Mouse (Mus musculus) thymus, adult 2 months (tissue): ENCODE measurements around the gene Gnaz. TPM values are rescaled to one million over a fixed set of nuclear protein-coding genes. Genes with fewer than 3 reads are reported as not detected.

ENCODE experiments used
- DNase-seq: peaks from one replicate; pipeline ENCODE4 v3.0.0; 2021
- H3K27ac ChIP-seq: fragments of 200-500 bp; 2 replicates; pipeline ENCODE4 v1.5.1; 2012; ENCODE audit warnings: low read length, control low read depth; ENCODE audit not compliant: control insufficient read depth, insufficient read depth
- H3K27me3 ChIP-seq: fragments of 200-500 bp; 2 replicates; pipeline ENCODE4 v1.6.1; 2012; ENCODE audit warnings: mild to moderate bottlenecking, low read length, moderate library complexity, mixed read lengths; ENCODE audit not compliant: control insufficient read depth, insufficient read depth
- H3K36me3 ChIP-seq: fragments of 200-500 bp; 2 replicates; pipeline ENCODE4 v1.6.1; 2012; ENCODE audit warnings: mild to moderate bottlenecking, low read length, moderate library complexity; ENCODE audit not compliant: control insufficient read depth, insufficient read depth
- H3K4me1 ChIP-seq: fragments of 200-500 bp; replicated peaks from 2 replicates; pipeline ENCODE4 v1.6.1; 2012; ENCODE audit warnings: low read length; ENCODE audit not compliant: control insufficient read depth, insufficient read depth
- H3K4me3 ChIP-seq: fragments of 200-500 bp; 2 replicates; pipeline ENCODE4 v1.5.1; 2012; ENCODE audit warnings: mild to moderate bottlenecking, low read length, control low read depth, moderate library complexity; ENCODE audit not compliant: control insufficient read depth, insufficient read depth
- CTCF ChIP-seq: fragments of 200-500 bp; IDR thresholded peaks from 2 replicates; pipeline ENCODE4 v1.5.1; 2012; ENCODE audit warnings: mild to moderate bottlenecking, control low read depth, low read length, moderate library complexity, borderline replicate concordance; ENCODE audit not compliant: control insufficient read depth, poor library complexity, insufficient read depth; ENCODE audit errors: extremely low read depth
- POLR2A ChIP-seq: fragments of 200-500 bp; IDR thresholded peaks from 2 replicates; pipeline ENCODE4 v1.6.1; 2012; ENCODE audit warnings: mild to moderate bottlenecking, low read length, control low read depth, moderate library complexity; ENCODE audit not compliant: control insufficient read depth, poor library complexity, insufficient read depth; ENCODE audit errors: extremely low read depth
- WGBS: fragments of 180-500 bp; shearing (Covaris S2); methylation state at CpG from one replicate; pipeline ENCODE4 v1.1.7; 2018; 5-methylcytosine and 5-hydroxymethylcytosine counted together
- polyA plus RNA-seq: library from polyadenylated mRNA; depleted of rRNA; stranded (reverse); fragments of >200 nt; gene quantifications from 2 replicates; pipeline ENCODE4 v1.2.3, GENCODE M21; 2012

Gnaz gene
- polyA plus RNA-seq, 1 experiment, result 0.58 TPM

DNA sequence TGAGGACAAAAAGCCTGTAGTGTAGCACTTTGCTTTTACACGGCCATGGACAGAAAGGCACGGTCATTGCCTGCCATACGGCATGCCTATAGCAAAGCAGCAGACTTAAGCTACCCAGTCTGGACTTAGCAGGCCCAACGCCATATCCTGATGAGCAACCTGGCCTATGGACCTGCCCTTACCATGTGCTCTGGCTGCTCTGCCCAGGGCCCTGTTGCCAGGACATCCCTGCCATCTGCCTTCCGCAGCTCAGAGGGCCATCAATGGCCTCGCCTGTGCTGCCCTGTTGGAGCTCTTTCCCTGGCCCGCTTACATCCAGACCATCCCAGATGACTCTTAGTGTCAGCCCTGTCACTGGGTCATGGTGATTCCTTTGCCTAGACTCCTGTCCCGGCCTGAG lies 34.4 kb downstream of the Gnaz start:
- 97% methylated on average over 8 of the region's 8 CpGs for WGBS
- no peaks in the 10 kb centered on the region for H3K4me1 ChIP-seq
- DNase-seq, result no peak
- no peak overlapping the region for H3K27ac ChIP-seq
- H3K27me3 ChIP-seq, result no peaks in the 10 kb centered on the region
- no peaks in the 10 kb centered on the region for H3K36me3 ChIP-seq
- H3K4me3 ChIP-seq, result no peak overlapping the region
- TF ChIP-seq POLR2A (no peak), CTCF (no peak)

DNA sequence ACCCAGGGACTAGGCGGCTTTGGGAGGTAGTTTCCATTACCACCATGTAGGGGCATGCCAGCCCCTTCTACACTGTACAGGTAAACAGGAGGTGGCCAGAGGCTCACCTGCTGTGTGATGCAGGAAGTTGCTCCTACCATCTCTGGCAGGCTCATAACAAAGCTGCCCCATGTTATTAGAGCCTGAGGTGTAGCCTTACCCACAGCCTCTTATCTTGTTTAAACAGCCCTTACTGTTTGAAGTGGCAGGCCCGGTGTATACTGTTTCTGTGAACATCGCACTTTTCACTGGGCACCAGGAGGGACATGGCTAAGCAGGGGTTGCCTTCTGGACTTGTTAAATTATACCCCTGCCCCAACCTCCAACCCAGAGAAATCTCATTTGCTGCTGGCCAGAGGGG lies 37.1 kb downstream of the Gnaz start:
- no peak for DNase-seq
- 81% methylated on average over 3 of the region's 3 CpGs for WGBS
- TF ChIP-seq POLR2A, result no peak
- TF ChIP-seq CTCF, result no peak
- H3K27me3 ChIP-seq, result no peaks in the 10 kb centered on the region
- no peak overlapping the region for H3K4me3 ChIP-seq
- no peaks in the 10 kb centered on the region for H3K4me1 ChIP-seq
- H3K36me3 ChIP-seq, result no peaks in the 10 kb centered on the region
- H3K27ac ChIP-seq, result no peak overlapping the region

DNA sequence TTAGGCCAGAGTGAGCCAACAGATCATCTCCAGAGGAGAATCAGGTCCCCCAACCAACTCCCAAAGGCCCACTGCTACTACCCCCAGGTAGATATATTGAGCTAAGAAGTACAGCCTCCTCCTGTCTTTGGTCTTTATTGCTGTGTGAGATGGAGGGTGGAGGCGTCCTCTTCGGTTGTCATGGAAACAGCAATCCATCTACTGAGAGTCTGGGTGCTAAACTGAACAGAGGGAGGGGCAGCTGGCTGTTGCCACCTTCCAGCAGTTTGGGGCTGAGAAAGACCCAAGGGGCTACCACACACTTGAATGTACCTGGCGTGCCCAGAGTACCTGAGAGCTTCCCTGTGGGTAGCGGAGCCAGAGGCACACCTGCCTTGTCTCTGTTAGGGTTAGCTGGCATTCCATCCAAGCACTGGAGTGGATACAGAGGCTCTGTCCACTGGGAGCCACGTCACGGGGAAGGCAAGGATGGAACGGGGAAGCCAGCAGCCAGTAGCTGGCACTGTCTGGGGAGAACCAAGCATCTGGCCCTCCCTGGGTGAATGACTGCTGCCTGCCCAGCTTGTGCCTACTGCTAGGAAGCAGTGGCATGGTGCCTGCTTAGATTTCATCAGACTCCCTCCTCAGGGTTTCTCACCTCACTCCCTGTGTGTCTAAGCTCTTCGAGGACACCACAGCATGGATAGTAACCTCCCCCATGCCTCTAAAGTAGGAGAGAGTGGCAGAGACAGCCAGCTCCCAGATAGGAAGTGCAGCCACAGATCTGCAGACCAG lies 40.1 kb downstream of the Gnaz start:
- TF ChIP-seq CTCF (no peak), POLR2A (no peak)
- Histone ChIP-seq H3K27me3 (no peaks in the 10 kb centered on the region), H3K4me1 (no peaks in the 10 kb centered on the region), H3K36me3 (no peaks in the 10 kb centered on the region), H3K27ac (no peak overlapping the region), H3K4me3 (no peak overlapping the region)
- WGBS, result 86% methylated on average over 8 of the region's 8 CpGs
- DNase-seq, result no peak

DNA sequence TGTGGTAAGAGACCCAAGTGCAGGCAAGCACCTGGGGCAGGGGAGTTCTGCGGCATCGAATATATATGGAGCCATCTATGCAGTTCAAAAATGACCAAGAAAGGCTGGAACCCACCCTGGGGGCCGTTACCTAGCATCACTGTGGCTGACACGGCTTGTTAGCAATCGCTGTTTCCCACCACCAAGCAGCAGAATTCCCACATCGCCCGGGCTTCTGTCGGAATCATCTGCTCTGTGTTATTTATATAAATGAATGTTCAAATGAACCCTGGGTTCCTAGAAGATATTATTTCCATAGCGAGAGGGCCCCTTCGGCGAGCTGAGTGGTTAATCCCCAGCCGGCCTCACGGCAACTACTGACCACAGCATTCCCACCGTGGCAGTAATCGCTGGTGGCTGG lies 43.7 kb downstream of the Gnaz start:
- 96% methylated on average over 15 of the region's 15 CpGs for WGBS
- Histone ChIP-seq H3K4me3 (no peak overlapping the region), H3K4me1 (no peaks in the 10 kb centered on the region), H3K36me3 (no peaks in the 10 kb centered on the region), H3K27ac (no peak overlapping the region), H3K27me3 (no peaks in the 10 kb centered on the region)
- TF ChIP-seq POLR2A, result no peak
- DNase-seq, result no peak

DNA sequence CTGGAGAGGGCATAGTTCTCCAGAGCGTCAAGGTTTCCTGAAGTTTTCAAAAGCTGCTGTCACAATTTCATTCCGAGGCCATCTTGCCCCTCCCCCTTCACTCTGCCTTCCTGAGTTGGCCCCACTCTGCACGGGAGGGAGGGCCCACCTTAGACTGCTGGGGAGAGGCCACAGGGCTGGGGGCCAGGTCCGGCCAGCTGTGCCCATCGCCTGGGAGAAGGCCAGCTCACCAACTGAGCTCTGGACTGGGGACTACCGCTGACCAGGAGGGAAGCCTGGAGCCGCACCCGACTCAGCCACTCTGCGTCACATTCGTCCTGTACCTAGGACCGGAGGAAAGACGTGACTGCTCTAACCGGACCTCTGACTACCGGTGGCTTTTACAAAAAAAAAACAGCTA lies 48.5 kb downstream of the Gnaz start:
- TF ChIP-seq CTCF (no peak), POLR2A (no peak)
- no peak overlapping the region for H3K4me3 ChIP-seq
- no peak overlapping the region for H3K27ac ChIP-seq
- H3K36me3 ChIP-seq, result no peaks in the 10 kb centered on the region
- no peaks in the 10 kb centered on the region for H3K4me1 ChIP-seq
- DNase-seq, result no peak
- WGBS, result 81% methylated on average over 14 of the region's 14 CpGs
- no peaks in the 10 kb centered on the region for H3K27me3 ChIP-seq

DNA sequence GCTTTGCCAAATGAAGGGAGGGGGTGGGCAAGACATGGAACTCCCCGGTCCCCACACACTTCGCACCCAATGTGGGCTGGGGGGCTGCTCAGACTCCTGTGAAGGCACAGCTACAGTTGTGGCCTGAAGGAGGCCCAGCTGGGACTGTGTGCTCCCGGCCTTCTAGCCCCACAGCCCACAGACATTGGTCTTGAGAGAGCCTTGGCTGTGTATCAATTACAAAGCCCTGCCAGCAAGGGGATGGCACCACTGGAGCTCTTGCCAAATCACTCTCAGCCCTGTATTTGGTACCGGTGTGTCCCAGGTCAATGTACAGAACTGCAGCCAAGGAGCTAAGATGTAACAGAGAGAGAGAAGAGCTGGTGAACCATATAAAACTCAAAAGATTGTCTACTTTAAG lies 49.5 kb downstream of the Gnaz start:
- H3K36me3 ChIP-seq, result no peaks in the 10 kb centered on the region
- H3K4me3 ChIP-seq, result no peak overlapping the region
- no peak for DNase-seq
- WGBS, result 94% methylated on average over 4 of the region's 4 CpGs
- no peaks in the 10 kb centered on the region for H3K27me3 ChIP-seq
- no peak overlapping the region for H3K27ac ChIP-seq
- no peaks in the 10 kb centered on the region for H3K4me1 ChIP-seq
- no peak for TF ChIP-seq POLR2A
- no peak for TF ChIP-seq CTCF

DNA sequence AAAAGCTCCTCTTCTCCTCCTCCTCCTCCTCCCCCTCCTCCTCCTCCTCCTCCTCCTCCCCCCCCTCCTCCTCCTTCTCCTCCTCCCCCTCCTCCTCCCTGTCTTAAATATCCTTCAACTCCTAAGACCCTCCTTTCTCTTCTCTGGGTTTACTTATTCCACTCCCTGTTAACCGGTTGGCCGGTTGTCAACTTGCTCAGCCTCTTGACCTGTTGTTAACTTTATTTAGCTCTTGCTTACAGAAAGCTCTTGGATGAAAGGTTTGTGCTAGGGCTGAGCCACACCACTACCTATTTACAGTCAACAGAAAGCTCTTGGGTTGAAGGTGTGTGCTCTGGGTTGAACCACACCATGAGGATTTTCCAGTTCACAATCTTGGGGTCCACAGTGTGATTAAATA lies 53.3 kb downstream of the Gnaz start:
- Histone ChIP-seq H3K36me3 (no peaks in the 10 kb centered on the region), H3K27ac (no peak overlapping the region), H3K4me1 (no peaks in the 10 kb centered on the region), H3K27me3 (no peaks in the 10 kb centered on the region), H3K4me3 (no peak overlapping the region)
- TF ChIP-seq POLR2A, result no peak
- WGBS, result 94% methylated on average over 2 of the region's 2 CpGs
- no peak for DNase-seq
